Mouse (Mus musculus): Measurements from ENCODE around the gene Slc1a3. TPM values are rescaled to one million over a fixed set of nuclear protein-coding genes. Genes with fewer than 3 reads are reported as not detected.
"Not testable (repeated sequence)": the region's sequence is repeated elsewhere in the genome, so short reads cannot be mapped to it uniquely, and the experiment has no call there.

Gene Slc1a3
- polyA plus RNA-seq, 1 experiment from 2014 or later, result 18.3 TPM

DNA sequence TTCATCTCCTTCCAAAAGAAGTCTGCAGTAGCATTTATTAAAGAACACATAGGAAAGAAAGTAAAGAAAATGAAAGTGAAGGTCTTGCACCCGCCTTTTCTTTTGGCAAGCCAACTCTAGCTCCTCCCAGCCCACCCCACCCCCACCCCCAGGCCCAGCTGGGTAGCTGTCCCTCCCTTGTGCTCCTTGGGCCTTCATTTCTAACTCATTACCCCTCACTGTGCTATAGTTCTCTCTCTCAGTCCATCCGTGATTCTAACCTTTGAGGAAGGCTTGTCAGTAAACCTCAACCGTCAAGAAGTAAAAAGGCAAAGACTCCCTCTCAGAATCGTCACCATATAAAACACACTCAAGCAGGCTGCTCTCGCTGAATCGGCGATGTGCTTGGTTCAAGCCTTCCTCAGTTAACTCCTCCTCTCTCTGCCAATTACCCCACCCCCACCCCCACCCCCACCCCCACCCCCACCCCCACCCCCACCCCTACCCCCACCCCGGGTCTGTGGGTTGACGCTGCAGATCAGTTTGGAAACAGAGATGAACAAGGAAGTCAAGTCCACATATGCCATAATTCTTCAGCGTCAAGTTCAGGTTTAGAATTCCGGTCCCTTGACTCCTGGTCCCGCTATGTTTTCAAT is 5.9 kb upstream of the Slc1a3 start:
- Histone ChIP-seq H3K9ac (replicated peaks; ENCODE audit: low read depth, low read length) (no peak overlapping the region), H3K4me1 (ENCODE audit: control insufficient read depth, insufficient read depth, low read length) (no peaks in the 10 kb centered on the region), H3K4me2 (replicated peaks; ENCODE audit: low read depth, low read length) (no peak overlapping the region; the same call in 1 of the 2 replicates), H3K27me3 (ENCODE audit: control insufficient read depth, insufficient read depth, low read length) (0 out of 2 replicates have a peak, but pooled peaks cover 4% of the 10 kb centered on the region), H3K36me3 (ENCODE audit: control insufficient read depth, insufficient read depth, low read length) (no peaks in the 10 kb centered on the region), H3K4me3 (ENCODE audit: low read depth, low read length) (no peak overlapping the region), H3K27ac (ENCODE audit: low read length) (no peak overlapping the region), H3K9me3 (ENCODE audit: control insufficient read depth, low read depth, low read length) (no peaks in the 10 kb centered on the region)
- ATAC-seq (ENCODE audit: insufficient number of reproducible peaks, insufficient read depth, low FRiP score, low read depth), result no peak
- WGBS, result 19% methylated on average over 12 of the region's 12 CpGs

DNA sequence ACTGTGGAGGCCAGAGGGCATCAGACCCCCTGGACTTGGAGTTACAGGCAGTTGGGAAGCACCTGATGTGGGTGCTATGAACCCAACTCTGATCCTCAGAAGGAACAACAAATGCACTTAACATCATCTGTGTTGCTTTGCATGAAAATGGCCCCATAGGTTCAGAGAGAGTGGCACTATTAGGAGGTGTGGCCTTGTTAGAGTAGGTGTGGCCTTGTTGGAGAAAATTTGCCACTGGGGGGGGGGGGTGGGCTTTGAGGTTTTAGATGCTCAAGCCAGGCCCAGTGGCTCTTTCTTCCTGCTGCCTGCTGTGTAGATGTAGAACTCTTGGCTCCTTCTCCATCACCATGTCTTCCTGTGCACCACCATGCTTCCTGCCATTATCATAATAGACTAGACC is 5.1 kb upstream of the Slc1a3 start:
- Histone ChIP-seq H3K4me2 (replicated peaks; ENCODE audit: low read depth, low read length) (no peak overlapping the region), H3K4me3 (ENCODE audit: low read depth, low read length) (no peak overlapping the region), H3K9ac (replicated peaks; ENCODE audit: low read depth, low read length) (no peak overlapping the region), H3K27ac (ENCODE audit: low read length) (no peak overlapping the region), H3K9me3 (ENCODE audit: control insufficient read depth, low read depth, low read length) (no peaks in the 10 kb centered on the region), H3K27me3 (ENCODE audit: control insufficient read depth, insufficient read depth, low read length) (0 out of 2 replicates have a peak, but pooled peaks cover 4% of the 10 kb centered on the region), H3K36me3 (ENCODE audit: control insufficient read depth, insufficient read depth, low read length) (no peaks in the 10 kb centered on the region), H3K4me1 (ENCODE audit: control insufficient read depth, insufficient read depth, low read length) (no peaks in the 10 kb centered on the region)
- no peak for ATAC-seq (ENCODE audit: insufficient number of reproducible peaks, insufficient read depth, low FRiP score, low read depth)

DNA sequence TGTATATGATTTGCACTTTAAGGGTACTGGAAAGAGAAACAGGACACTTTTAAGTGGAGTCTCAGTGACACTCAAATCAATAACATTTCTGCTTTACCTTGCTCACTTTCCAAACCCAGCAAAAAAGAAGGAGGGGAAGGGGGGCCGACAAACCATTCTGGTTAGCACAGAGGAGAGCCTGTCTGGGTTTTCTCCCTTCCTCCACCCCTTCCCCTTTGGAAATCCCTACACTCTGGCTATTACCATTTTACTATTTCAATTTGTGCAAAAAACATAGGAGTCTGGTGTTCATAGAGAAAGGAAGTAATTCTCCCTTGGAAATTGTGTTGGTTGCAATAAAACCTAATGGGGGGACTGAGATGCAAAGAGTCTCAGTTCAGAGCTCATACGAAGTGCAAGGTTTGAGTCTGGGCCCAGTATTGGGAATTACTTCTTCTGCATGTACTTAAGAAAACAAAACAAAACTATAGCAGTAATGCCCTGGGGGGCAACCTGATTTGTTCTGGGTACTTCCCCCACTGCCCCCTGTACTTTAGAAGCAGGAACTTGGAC is 1.9 kb upstream of the Slc1a3 start:
- no peaks in the 10 kb centered on the region for H3K36me3 ChIP-seq (ENCODE audit: control insufficient read depth, insufficient read depth, low read length)
- no peaks in the 10 kb centered on the region for H3K4me1 ChIP-seq (ENCODE audit: control insufficient read depth, insufficient read depth, low read length)
- no peak for ATAC-seq (ENCODE audit: insufficient number of reproducible peaks, insufficient read depth, low FRiP score, low read depth)
- no peak overlapping the region for H3K9ac ChIP-seq (replicated peaks; ENCODE audit: low read depth, low read length)
- no peak overlapping the region for H3K4me2 ChIP-seq (replicated peaks; ENCODE audit: low read depth, low read length)
- no peak overlapping the region for H3K27ac ChIP-seq (ENCODE audit: low read length)
- no peak overlapping the region for H3K4me3 ChIP-seq (ENCODE audit: low read depth, low read length)
- no peaks in the 10 kb centered on the region for H3K9me3 ChIP-seq (ENCODE audit: control insufficient read depth, low read depth, low read length)
- H3K27me3 ChIP-seq (ENCODE audit: control insufficient read depth, insufficient read depth, low read length), result 0 out of 2 replicates have a peak, but pooled peaks cover 4% of the 10 kb centered on the region
- 61% methylated on average over 2 of the region's 2 CpGs for WGBS

DNA sequence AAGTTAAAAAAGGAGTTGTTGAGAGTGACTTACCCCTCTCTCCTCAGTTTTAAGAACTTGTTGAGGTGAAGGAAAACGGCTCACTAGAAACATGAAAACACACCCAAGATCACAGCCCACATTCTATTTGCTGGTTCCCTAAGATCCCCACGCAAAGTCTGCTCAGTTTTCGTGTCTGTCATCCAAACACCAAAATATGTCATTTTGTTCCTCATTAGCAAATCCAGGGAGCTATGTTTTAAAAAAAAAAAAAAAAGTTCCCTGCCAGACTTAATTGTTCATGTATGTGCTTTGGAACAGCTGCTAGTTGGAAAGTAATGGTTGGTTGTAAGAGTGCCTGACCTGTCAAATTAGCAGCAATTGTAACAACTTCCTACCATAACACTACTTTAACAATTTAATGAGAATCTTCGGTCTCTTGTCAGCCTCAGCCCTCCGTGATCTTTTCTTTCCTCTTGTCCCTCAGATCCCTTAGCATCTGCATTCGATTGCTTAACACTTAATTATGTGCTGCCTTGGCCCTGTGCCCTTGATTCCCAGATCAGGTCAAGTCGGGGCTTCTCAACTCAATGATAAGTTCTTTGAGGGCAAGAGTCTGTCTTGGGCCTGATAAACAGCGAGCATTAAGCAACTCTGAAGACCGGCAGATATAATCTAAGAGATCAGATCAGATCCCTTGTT is 1.2 kb upstream of the Slc1a3 start:
- Histone ChIP-seq H3K9ac (replicated peaks; ENCODE audit: low read depth, low read length) (no peak overlapping the region), H3K9me3 (ENCODE audit: control insufficient read depth, low read depth, low read length) (no peaks in the 10 kb centered on the region), H3K27me3 (ENCODE audit: control insufficient read depth, insufficient read depth, low read length) (0 out of 2 replicates have a peak, but pooled peaks cover 4% of the 10 kb centered on the region), H3K36me3 (ENCODE audit: control insufficient read depth, insufficient read depth, low read length) (no peaks in the 10 kb centered on the region), H3K4me1 (ENCODE audit: control insufficient read depth, insufficient read depth, low read length) (no peaks in the 10 kb centered on the region), H3K27ac (ENCODE audit: low read length) (no peak overlapping the region), H3K4me2 (replicated peaks; ENCODE audit: low read depth, low read length) (no peak overlapping the region), H3K4me3 (ENCODE audit: low read depth, low read length) (no peak overlapping the region)
- ATAC-seq (ENCODE audit: insufficient number of reproducible peaks, insufficient read depth, low FRiP score, low read depth), result no peak
- WGBS, result 65% methylated on average over 9 of the region's 9 CpGs

DNA sequence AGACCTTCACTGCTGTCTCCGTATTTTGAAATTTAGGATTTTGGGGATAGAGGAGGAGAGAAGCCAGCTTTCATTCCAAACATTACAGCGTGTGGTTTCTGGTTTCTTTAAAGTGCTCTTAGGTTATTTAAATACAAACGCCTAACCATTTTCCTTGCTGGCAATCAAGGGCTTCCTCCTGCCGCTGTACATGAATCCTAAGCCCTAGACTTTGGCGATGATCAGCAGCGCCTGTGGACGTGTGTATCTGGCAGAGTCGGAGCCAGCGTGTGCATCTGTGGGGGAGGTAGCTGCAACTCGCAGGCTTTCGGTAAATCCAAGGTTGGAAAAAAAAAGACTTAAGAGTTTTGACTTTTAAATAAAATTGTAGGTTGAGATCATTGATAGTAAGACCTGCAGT is 986 bp downstream of the Slc1a3 start:
- no peaks in the 10 kb centered on the region for H3K9me3 ChIP-seq (ENCODE audit: control insufficient read depth, low read depth, low read length)
- H3K36me3 ChIP-seq (ENCODE audit: control insufficient read depth, insufficient read depth, low read length), result no peaks in the 10 kb centered on the region
- H3K4me2 ChIP-seq (replicated peaks; ENCODE audit: low read depth, low read length), result peak overlapping the region; percentile 76
- no peak overlapping the region for H3K9ac ChIP-seq (replicated peaks; ENCODE audit: low read depth, low read length)
- no peak overlapping the region for H3K27ac ChIP-seq (ENCODE audit: low read length)
- H3K4me3 ChIP-seq (ENCODE audit: low read depth, low read length), result peak overlapping the region; percentile 60
- H3K4me1 ChIP-seq (ENCODE audit: control insufficient read depth, insufficient read depth, low read length), result no peaks in the 10 kb centered on the region
- 0 out of 2 replicates have a peak, but pooled peaks cover 4% of the 10 kb centered on the region for H3K27me3 ChIP-seq (ENCODE audit: control insufficient read depth, insufficient read depth, low read length)
- under 1% methylated on average over 11 of the region's 11 CpGs for WGBS
- ATAC-seq (ENCODE audit: insufficient number of reproducible peaks, insufficient read depth, low FRiP score, low read depth), result no peak

DNA sequence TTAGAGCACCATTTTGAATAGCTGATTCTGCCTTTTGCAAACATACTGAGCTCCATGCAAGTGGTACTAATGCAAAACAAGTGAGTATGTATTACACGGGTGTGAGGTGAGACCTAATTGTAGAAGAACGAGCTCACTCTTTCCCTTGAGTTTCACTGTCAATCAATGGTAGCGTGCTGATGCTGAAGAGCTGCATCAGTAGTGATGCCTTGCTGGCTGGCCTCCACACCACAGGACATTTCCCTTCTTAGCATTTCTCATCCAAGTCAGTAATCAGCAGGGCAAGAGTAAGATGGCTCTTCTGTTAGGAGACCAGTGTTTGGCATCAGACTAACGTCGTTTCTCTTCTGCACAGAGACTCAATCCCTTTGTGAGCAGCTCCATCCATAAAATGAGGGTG is 4.0 kb downstream of the Slc1a3 start:
- Histone ChIP-seq H3K27me3 (ENCODE audit: control insufficient read depth, insufficient read depth, low read length) (no peaks in the 10 kb centered on the region), H3K9ac (replicated peaks; ENCODE audit: low read depth, low read length) (no peak overlapping the region), H3K4me1 (ENCODE audit: control insufficient read depth, insufficient read depth, low read length) (no peaks in the 10 kb centered on the region), H3K9me3 (ENCODE audit: control insufficient read depth, low read depth, low read length) (no peaks in the 10 kb centered on the region), H3K36me3 (ENCODE audit: control insufficient read depth, insufficient read depth, low read length) (no peaks in the 10 kb centered on the region), H3K4me2 (replicated peaks; ENCODE audit: low read depth, low read length) (no peak overlapping the region), H3K4me3 (ENCODE audit: low read depth, low read length) (no peak overlapping the region), H3K27ac (ENCODE audit: low read length) (no peak overlapping the region)
- no peak for ATAC-seq (ENCODE audit: insufficient number of reproducible peaks, insufficient read depth, low FRiP score, low read depth)
- WGBS, result 88% methylated on average over 5 of the region's 5 CpGs

DNA sequence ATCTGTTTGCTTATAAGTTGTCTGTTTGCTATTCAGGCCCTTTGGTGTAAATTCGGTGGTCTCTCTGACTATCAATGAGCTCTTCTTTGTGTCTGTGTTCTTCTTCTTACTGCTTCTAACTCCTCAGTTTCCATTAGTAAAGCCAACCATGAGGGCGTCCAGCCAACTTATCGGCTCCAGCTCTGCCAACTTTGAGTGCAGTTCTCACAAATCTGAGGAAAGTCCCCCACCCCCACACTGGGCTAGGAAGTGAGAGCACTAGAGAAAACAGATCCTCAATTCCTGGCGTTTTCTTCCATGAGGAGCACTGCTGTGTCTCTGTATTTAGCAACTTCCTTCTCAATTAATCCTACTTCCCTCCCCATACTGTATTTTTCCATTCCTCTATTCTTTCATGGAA is 4.4 kb downstream of the Slc1a3 start:
- no peaks in the 10 kb centered on the region for H3K36me3 ChIP-seq (ENCODE audit: control insufficient read depth, insufficient read depth, low read length)
- no peak overlapping the region for H3K27ac ChIP-seq (ENCODE audit: low read length)

DNA sequence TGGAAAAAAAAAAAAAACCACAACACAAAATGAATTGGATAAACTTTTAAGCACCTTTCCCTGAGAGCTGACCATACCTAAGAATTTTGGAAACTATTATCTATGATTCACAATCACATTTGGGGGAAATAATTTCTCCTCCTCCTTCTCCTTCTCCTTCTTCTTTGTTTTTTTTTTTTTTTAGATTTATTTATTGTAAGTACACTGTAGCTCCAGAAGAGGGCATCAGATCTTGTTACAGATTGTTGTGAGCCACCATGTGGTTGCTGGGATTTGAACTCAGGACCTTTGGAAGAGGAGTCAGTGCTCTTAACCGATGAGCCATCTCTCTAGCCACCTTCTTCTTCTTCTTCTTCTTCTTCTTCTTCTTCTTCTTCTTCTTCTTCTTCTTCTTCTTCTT is 5.0 kb downstream of the Slc1a3 start:
- H3K4me2 ChIP-seq (replicated peaks; ENCODE audit: low read depth, low read length); ATAC-seq (ENCODE audit: insufficient number of reproducible peaks, insufficient read depth, low FRiP score, low read depth); H3K4me1 ChIP-seq (ENCODE audit: control insufficient read depth, insufficient read depth, low read length); H3K9me3 ChIP-seq (ENCODE audit: control insufficient read depth, low read depth, low read length); H3K4me3 ChIP-seq (ENCODE audit: low read depth, low read length); H3K9ac ChIP-seq (replicated peaks; ENCODE audit: low read depth, low read length); H3K36me3 ChIP-seq (ENCODE audit: control insufficient read depth, insufficient read depth, low read length); H3K27ac ChIP-seq (ENCODE audit: low read length); H3K27me3 ChIP-seq (ENCODE audit: control insufficient read depth, insufficient read depth, low read length): not testable (repeated sequence)
- WGBS, result 95% methylated on average over 1 of the region's 1 CpGs

More for the DNA sequence above, 4.4 kb downstream of the Slc1a3 start:
- no peak overlapping the region for H3K4me3 ChIP-seq (ENCODE audit: low read depth, low read length)
- ATAC-seq (ENCODE audit: insufficient number of reproducible peaks, insufficient read depth, low FRiP score, low read depth), result no peak
- no peak overlapping the region for H3K4me2 ChIP-seq (replicated peaks; ENCODE audit: low read depth, low read length)
- 77% methylated on average over 4 of the region's 4 CpGs for WGBS
- H3K9ac ChIP-seq (replicated peaks; ENCODE audit: low read depth, low read length), result no peak overlapping the region
- no peaks in the 10 kb centered on the region for H3K9me3 ChIP-seq (ENCODE audit: control insufficient read depth, low read depth, low read length)
- no peaks in the 10 kb centered on the region for H3K4me1 ChIP-seq (ENCODE audit: control insufficient read depth, insufficient read depth, low read length)
- H3K27me3 ChIP-seq (ENCODE audit: control insufficient read depth, insufficient read depth, low read length), result no peaks in the 10 kb centered on the region
